Mouse (Mus musculus) bone marrow macrophage, adult 2 months (primary cell): ENCODE data around the gene Gm20695.

Experiments used
- CTCF ChIP-seq: IDR thresholded peaks from 2 replicates; pipeline ENCODE4 v1.5.1; 2012; ENCODE audit warnings: low read depth, mild to moderate bottlenecking, low read length, moderate library complexity
- POLR2A ChIP-seq: IDR thresholded peaks from 2 replicates; pipeline ENCODE4 v1.6.1; 2012; ENCODE audit warnings: mild to moderate bottlenecking, low read depth, low read length, borderline replicate concordance

- TF ChIP-seq CTCF (no peak), POLR2A (no peak)
These were observed 74.8 kb downstream of the Gm20695 start for GRCm38 (mm10) chr16:3959261-3959660.
